Mouse (Mus musculus): ENCODE measurements at regions not wholly inside any gene's neighbourhood (a gene's known extent, or its start where the extent isn't known, plus 50 kb on each side); places are given as distances from the start of the nearest gene placed in this dataset.

DNA sequence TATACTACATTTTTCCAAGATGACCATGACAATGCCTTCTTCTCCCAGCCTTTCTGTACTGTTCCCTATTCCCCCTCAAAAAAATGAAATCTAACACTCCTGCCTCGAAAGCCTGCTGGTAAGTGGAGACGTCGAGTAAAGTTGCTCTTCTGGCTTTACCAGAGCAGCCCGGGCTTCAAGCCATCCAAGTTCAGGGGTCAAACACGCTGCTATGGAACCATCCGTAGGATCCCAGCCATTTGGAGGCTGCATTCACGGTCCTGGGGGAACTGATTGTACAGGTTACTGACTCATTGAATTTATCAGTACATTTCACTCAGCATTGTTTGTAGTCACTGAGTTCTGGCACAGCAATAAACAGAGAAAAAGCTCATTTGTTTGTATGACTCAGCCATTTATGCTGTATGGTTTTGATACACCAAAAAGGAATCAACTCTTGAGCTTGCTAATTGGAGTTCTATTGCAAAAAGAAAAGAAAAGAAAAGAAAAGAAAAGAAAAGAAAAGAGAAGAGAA is 128.2 kb downstream of the Nedd1 start:
- 69% methylated on average over 7 of the region's 7 CpGs for WGBS
- H3K9ac ChIP-seq (ENCODE audit: low read length): no peak overlapping the region
- no peaks in the 10 kb centered on the region for H3K36me3 ChIP-seq (ENCODE audit: control insufficient read depth, insufficient read depth, low read length)
- H3K4me1 ChIP-seq (replicated peaks; ENCODE audit: control insufficient read depth, insufficient read depth, low read length): 0 out of 2 replicates have a peak, but pooled peaks cover 2% of the 10 kb centered on the region
- H3K4me2 ChIP-seq (ENCODE audit: low read depth, low read length, severe bottlenecking): no peak overlapping the region
- ATAC-seq (replicated peaks; ENCODE audit: low FRiP score) (no peak), DNase-seq (ENCODE audit: low spot score) (no peak)
- no peak overlapping the region for H3K4me3 ChIP-seq (ENCODE audit: low read depth, low read length)
- H3K9me3 ChIP-seq (ENCODE audit: control insufficient read depth, low read length): no peaks in the 10 kb centered on the region
- H3K27ac ChIP-seq (ENCODE audit: low read depth, low read length): no peak overlapping the region
- H3K27me3 ChIP-seq (ENCODE audit: control insufficient read depth, insufficient read depth, low read length): no peaks in the 10 kb centered on the region

DNA sequence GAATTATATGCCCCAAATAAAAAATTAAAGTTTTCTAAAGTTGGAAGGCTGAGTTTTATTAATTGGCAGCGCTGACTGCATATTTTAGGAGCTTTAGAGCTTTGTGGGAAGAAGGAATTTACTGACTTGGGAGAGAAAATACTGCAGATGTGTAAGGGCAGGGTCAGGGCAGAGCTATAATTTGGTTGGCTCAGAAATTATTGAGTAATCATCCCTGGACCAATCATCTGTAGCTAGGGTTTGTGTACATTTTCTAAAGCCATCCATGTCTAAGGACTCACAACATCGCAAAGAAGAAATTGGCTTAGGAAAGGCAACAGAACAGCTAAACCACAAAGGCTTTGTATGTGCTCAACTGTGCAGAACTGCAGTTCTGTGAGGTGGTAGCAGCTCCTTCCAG is 143.3 kb downstream of the Nedd1 start:
- ATAC-seq (replicated peaks; ENCODE audit: low FRiP score) (no peak), DNase-seq (ENCODE audit: low spot score) (no peak)
- H3K9ac ChIP-seq (ENCODE audit: low read length): no peak overlapping the region
- no peaks in the 10 kb centered on the region for H3K36me3 ChIP-seq (ENCODE audit: control insufficient read depth, insufficient read depth, low read length)
- no peak overlapping the region for H3K4me3 ChIP-seq (ENCODE audit: low read depth, low read length)
- no peaks in the 10 kb centered on the region for H3K27me3 ChIP-seq (ENCODE audit: control insufficient read depth, insufficient read depth, low read length)
- H3K4me2 ChIP-seq (ENCODE audit: low read depth, low read length, severe bottlenecking): no peak overlapping the region
- WGBS: 88% methylated on average over 2 of the region's 2 CpGs
- no peak overlapping the region for H3K27ac ChIP-seq (ENCODE audit: low read depth, low read length)
- H3K4me1 ChIP-seq (replicated peaks; ENCODE audit: control insufficient read depth, insufficient read depth, low read length): no peaks in the 10 kb centered on the region
- H3K9me3 ChIP-seq (ENCODE audit: control insufficient read depth, low read length): no peaks in the 10 kb centered on the region

DNA sequence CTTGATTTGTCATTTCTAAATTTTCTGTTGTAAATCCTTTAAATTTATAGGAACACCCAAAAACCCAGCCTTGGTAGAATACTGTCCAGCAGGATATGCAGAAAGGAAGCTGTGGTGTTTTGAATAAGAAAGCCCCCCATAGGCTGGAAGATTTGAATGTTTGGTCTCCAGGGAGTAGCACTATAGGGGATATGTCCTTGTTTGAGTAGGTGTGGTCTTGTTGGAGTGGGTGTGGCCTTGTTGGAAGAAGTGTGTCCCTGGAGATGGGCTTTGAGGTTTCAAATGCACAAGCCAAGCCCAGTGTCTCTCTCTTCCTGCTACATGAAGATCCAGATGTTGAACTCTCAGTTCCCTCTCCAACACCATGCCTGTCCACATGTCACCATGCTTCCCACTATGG is 151.7 kb downstream of the Nedd1 start:
- ATAC-seq (replicated peaks; ENCODE audit: low FRiP score) (no peak), DNase-seq (ENCODE audit: low spot score) (no peak)
- Histone ChIP-seq H3K9ac (ENCODE audit: low read length) (no peak overlapping the region), H3K36me3 (ENCODE audit: control insufficient read depth, insufficient read depth, low read length) (no peaks in the 10 kb centered on the region), H3K4me3 (ENCODE audit: low read depth, low read length) (no peak overlapping the region), H3K4me1 (replicated peaks; ENCODE audit: control insufficient read depth, insufficient read depth, low read length) (no peaks in the 10 kb centered on the region), H3K4me2 (ENCODE audit: low read depth, low read length, severe bottlenecking) (no peak overlapping the region), H3K9me3 (ENCODE audit: control insufficient read depth, low read length) (no peaks in the 10 kb centered on the region), H3K27me3 (ENCODE audit: control insufficient read depth, insufficient read depth, low read length) (no peaks in the 10 kb centered on the region), H3K27ac (ENCODE audit: low read depth, low read length) (no peak overlapping the region)

DNA sequence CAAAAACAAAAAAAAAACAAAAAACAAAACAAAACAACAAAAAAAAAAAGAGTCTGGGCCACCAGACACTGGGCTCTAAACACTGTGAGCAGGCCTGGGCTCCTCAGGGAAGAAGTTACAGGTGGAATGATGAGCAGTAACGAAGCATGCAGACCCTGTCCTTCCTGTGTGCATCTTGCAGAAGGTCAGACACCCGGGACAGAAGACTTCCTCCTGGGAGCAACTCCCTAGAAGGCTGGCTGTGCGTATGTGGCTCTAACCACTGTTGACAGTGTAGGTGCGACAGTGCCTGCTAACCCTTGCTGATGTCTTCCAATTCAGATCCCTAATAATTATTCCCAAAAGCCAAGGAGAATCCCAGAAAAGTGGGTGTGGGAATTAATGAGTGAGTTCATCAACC is 164.8 kb downstream of the Nedd1 start:
- Histone ChIP-seq H3K4me2 (ENCODE audit: low read depth, low read length, severe bottlenecking) (no peak overlapping the region; the same call in 1 of the 2 replicates), H3K9ac (ENCODE audit: low read length) (no peak overlapping the region), H3K4me3 (ENCODE audit: low read depth, low read length) (no peak overlapping the region), H3K27me3 (ENCODE audit: control insufficient read depth, insufficient read depth, low read length) (peaks cover 4% of the 10 kb centered on the region; the same call in 1 of the 2 replicates), H3K4me1 (replicated peaks; ENCODE audit: control insufficient read depth, insufficient read depth, low read length) (peaks cover 10% of the 10 kb centered on the region), H3K9me3 (ENCODE audit: control insufficient read depth, low read length) (no peaks in the 10 kb centered on the region), H3K27ac (ENCODE audit: low read depth, low read length) (peak overlapping the region; percentile 91), H3K36me3 (ENCODE audit: control insufficient read depth, insufficient read depth, low read length) (no peaks in the 10 kb centered on the region)
- ATAC-seq (replicated peaks; ENCODE audit: low FRiP score): peak; percentile 13; the same call in 1 of the 2 replicates
- 5% methylated on average over 4 of the region's 4 CpGs for WGBS
- peak; percentile 52 for DNase-seq (ENCODE audit: low spot score)

GRCm38 (mm10) chr10:92556526-92557422 is 165.4 kb downstream of the Nedd1 start:
- Histone ChIP-seq H3K36me3 (ENCODE audit: control insufficient read depth, insufficient read depth, low read length) (no peaks in the 10 kb centered on the region), H3K4me3 (ENCODE audit: low read depth, low read length) (no peak overlapping the region), H3K27ac (ENCODE audit: low read depth, low read length) (peak overlapping the region; percentile 91), H3K9me3 (ENCODE audit: control insufficient read depth, low read length) (no peaks in the 10 kb centered on the region), H3K4me2 (ENCODE audit: low read depth, low read length, severe bottlenecking) (peak overlapping the region; percentile 33; the same call in 1 of the 2 replicates), H3K4me1 (replicated peaks; ENCODE audit: control insufficient read depth, insufficient read depth, low read length) (peaks cover 10% of the 10 kb centered on the region), H3K27me3 (ENCODE audit: control insufficient read depth, insufficient read depth, low read length) (peaks cover 4% of the 10 kb centered on the region; the same call in 1 of the 2 replicates), H3K9ac (ENCODE audit: low read length) (peak overlapping the region; percentile 16; the same call in 1 of the 2 replicates)
- WGBS: 3% methylated on average over 8 of the region's 8 CpGs
- ATAC-seq (replicated peaks; ENCODE audit: low FRiP score) (peak; percentile 89), DNase-seq (ENCODE audit: low spot score) (peak; percentile 77)

- H3K9ac ChIP-seq (ENCODE audit: low read length): peak overlapping the region; percentile 16; the same call in 1 of the 2 replicates
- DNase-seq (ENCODE audit: low spot score) (peak; percentile 54), ATAC-seq (replicated peaks; ENCODE audit: low FRiP score) (peak; percentile 57)
- H3K27ac ChIP-seq (ENCODE audit: low read depth, low read length): peak overlapping the region; percentile 91
- WGBS: 8% methylated on average over 13 of the region's 13 CpGs
- H3K4me1 ChIP-seq (replicated peaks; ENCODE audit: control insufficient read depth, insufficient read depth, low read length): peaks cover 10% of the 10 kb centered on the region
- no peaks in the 10 kb centered on the region for H3K36me3 ChIP-seq (ENCODE audit: control insufficient read depth, insufficient read depth, low read length)
- peak overlapping the region; percentile 33; the same call in 1 of the 2 replicates for H3K4me2 ChIP-seq (ENCODE audit: low read depth, low read length, severe bottlenecking)
- no peak overlapping the region for H3K4me3 ChIP-seq (ENCODE audit: low read depth, low read length)
- no peaks in the 10 kb centered on the region for H3K9me3 ChIP-seq (ENCODE audit: control insufficient read depth, low read length)
- H3K27me3 ChIP-seq (ENCODE audit: control insufficient read depth, insufficient read depth, low read length): peaks cover 4% of the 10 kb centered on the region; the same call in 1 of the 2 replicates
These were observed 166.3 kb downstream of the Nedd1 start for GRCm38 (mm10) chr10:92555727-92556525.

- Histone ChIP-seq H3K36me3 (ENCODE audit: control insufficient read depth, insufficient read depth, low read length) (no peaks in the 10 kb centered on the region), H3K4me3 (ENCODE audit: low read depth, low read length) (no peak overlapping the region), H3K4me2 (ENCODE audit: low read depth, low read length, severe bottlenecking) (no peak overlapping the region), H3K9me3 (ENCODE audit: control insufficient read depth, low read length) (no peaks in the 10 kb centered on the region), H3K9ac (ENCODE audit: low read length) (no peak overlapping the region), H3K4me1 (replicated peaks; ENCODE audit: control insufficient read depth, insufficient read depth, low read length) (peaks cover 10% of the 10 kb centered on the region), H3K27ac (ENCODE audit: low read depth, low read length) (no peak overlapping the region), H3K27me3 (ENCODE audit: control insufficient read depth, insufficient read depth, low read length) (peaks cover 4% of the 10 kb centered on the region; the same call in 1 of the 2 replicates)
- ATAC-seq (replicated peaks; ENCODE audit: low FRiP score) (no peak), DNase-seq (ENCODE audit: low spot score) (no peak)
- 85% methylated on average over 3 of the region's 3 CpGs for WGBS
These were observed 168.3 kb downstream of the Nedd1 start for GRCm38 (mm10) chr10:92553966-92554365.

DNA sequence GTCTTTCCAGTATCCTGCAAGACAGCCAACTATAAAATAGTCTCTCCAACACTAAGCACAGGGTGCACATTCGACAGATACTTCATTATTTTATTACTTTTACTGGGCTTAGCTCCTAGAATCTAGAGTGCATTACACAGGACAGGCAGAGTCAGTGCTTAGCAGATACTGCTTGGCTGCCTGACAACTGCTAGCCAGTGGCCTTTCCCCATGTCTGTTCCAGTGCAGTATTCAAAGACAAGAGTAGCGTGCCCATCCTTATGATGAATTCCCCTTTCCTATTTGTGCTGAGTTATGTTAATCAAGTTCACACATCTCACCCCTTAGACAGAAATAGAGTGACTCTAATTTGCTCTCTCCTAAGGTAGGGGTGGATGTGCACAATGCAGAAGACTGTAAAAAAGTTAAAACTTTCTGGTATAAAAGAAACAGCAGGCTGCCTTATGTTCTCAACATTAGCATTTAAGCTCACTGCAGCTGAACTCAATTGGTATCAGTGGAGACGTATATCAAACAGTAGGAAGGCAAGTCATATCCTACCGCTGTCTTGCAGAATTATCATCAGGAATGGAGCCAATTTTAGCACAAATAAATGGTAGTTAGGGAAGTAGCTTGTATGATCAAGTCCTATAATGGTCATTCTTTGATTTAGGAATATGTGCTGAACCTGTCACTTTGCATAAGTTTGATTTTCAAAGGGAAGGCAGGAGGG is 173.2 kb downstream of the Nedd1 start:
- Histone ChIP-seq H3K4me1 (replicated peaks; ENCODE audit: control insufficient read depth, insufficient read depth, low read length) (no peaks in the 10 kb centered on the region), H3K4me3 (ENCODE audit: low read depth, low read length) (no peak overlapping the region), H3K27ac (ENCODE audit: low read depth, low read length) (no peak overlapping the region), H3K27me3 (ENCODE audit: control insufficient read depth, insufficient read depth, low read length) (peaks cover 3% of the 10 kb centered on the region; the same call in 1 of the 2 replicates), H3K9ac (ENCODE audit: low read length) (no peak overlapping the region), H3K9me3 (ENCODE audit: control insufficient read depth, low read length) (no peaks in the 10 kb centered on the region), H3K4me2 (ENCODE audit: low read depth, low read length, severe bottlenecking) (no peak overlapping the region), H3K36me3 (ENCODE audit: control insufficient read depth, insufficient read depth, low read length) (no peaks in the 10 kb centered on the region)
- no peak for DNase-seq (ENCODE audit: low spot score)
- 70% methylated on average over 4 of the region's 4 CpGs for WGBS
- no peak for ATAC-seq (replicated peaks; ENCODE audit: low FRiP score)

All from forebrain, embryonic 11.5 days (tissue).